Mouse (Mus musculus): ENCODE measurements around the gene Rpgrip1. TPM values are rescaled to one million over a fixed set of nuclear protein-coding genes. Genes with fewer than 3 reads are reported as not detected.

Gene Rpgrip1
- total RNA-seq, 4 experiments from 2014 or later: 0.31 to 0.41 (median 0.37) TPM; not detected in 1

- no peak for DNase-seq (ENCODE audit: low spot score)
These were observed 8.5 kb downstream of the Rpgrip1 start for GRCm38 (mm10) chr14:52118823-52119608.

- no peak for DNase-seq (ENCODE audit: low spot score)
These were observed 9.7 kb downstream of the Rpgrip1 start for GRCm38 (mm10) chr14:52120169-52120568.

- DNase-seq (ENCODE audit: low spot score): peak; percentile 51
These were observed 13.4 kb downstream of the Rpgrip1 start for GRCm38 (mm10) chr14:52123918-52124317.

GRCm38 (mm10) chr14:52124636-52125035 lies 14.1 kb downstream of the Rpgrip1 start:
- DNase-seq (ENCODE audit: low spot score): no peak

GRCm38 (mm10) chr14:52133584-52133983 lies 23.1 kb downstream of the Rpgrip1 start:
- peak; percentile 8 for DNase-seq (ENCODE audit: low spot score)

GRCm38 (mm10) chr14:52140577-52141444 lies 30.3 kb downstream of the Rpgrip1 start:
- no peak for DNase-seq (ENCODE audit: low spot score)

- no peak for DNase-seq (ENCODE audit: low spot score)
These were observed 31.1 kb downstream of the Rpgrip1 start for GRCm38 (mm10) chr14:52141445-52142127.

- no peak for DNase-seq (ENCODE audit: low spot score)
These were observed 33.7 kb downstream of the Rpgrip1 start for GRCm38 (mm10) chr14:52144165-52144564.

- DNase-seq (ENCODE audit: low spot score): no peak
These were observed 36.0 kb downstream of the Rpgrip1 start for GRCm38 (mm10) chr14:52146540-52146939.

- no peak for DNase-seq (ENCODE audit: low spot score)
These were observed 39.4 kb downstream of the Rpgrip1 start for GRCm38 (mm10) chr14:52149888-52150287.

GRCm38 (mm10) chr14:52152179-52152578 lies 41.7 kb downstream of the Rpgrip1 start:
- no peak for DNase-seq (ENCODE audit: low spot score)

GRCm38 (mm10) chr14:52152613-52153012 lies 42.1 kb downstream of the Rpgrip1 start:
- no peak for DNase-seq (ENCODE audit: low spot score)

- DNase-seq (ENCODE audit: low spot score): no peak
These were observed 44.5 kb downstream of the Rpgrip1 start for GRCm38 (mm10) chr14:52155008-52155407.

- DNase-seq (ENCODE audit: low spot score): no peak
These were observed 50.4 kb downstream of the Rpgrip1 start for GRCm38 (mm10) chr14:52160911-52161310.

GRCm38 (mm10) chr14:52166571-52166970 lies 56.1 kb downstream of the Rpgrip1 start:
- DNase-seq (ENCODE audit: low spot score): no peak

- no peak for DNase-seq (ENCODE audit: low spot score)
These were observed 78.3 kb downstream of the Rpgrip1 start for GRCm38 (mm10) chr14:52188788-52189187.

GRCm38 (mm10) chr14:52189519-52189918 lies 79.0 kb downstream of the Rpgrip1 start:
- DNase-seq (ENCODE audit: low spot score): no peak

- no peak for DNase-seq (ENCODE audit: low spot score)
These were observed 80.3 kb downstream of the Rpgrip1 start for GRCm38 (mm10) chr14:52190740-52191359.

- DNase-seq (ENCODE audit: low spot score): peak; percentile 11
These were observed 85.2 kb downstream of the Rpgrip1 start for GRCm38 (mm10) chr14:52195691-52196090.

GRCm38 (mm10) chr14:52196230-52197155 lies 86.0 kb downstream of the Rpgrip1 start:
- no peak for DNase-seq (ENCODE audit: low spot score)

Data from heart, adult 8-10 months (tissue).